Mouse (Mus musculus): ENCODE measurements around the gene Piezo1. TPM values are rescaled to one million over a fixed set of nuclear protein-coding genes. Genes with fewer than 3 reads are reported as not detected.

Piezo1 gene
- polyA plus RNA-seq, 1 experiment from 2014 or later: 45.8 TPM

DNA sequence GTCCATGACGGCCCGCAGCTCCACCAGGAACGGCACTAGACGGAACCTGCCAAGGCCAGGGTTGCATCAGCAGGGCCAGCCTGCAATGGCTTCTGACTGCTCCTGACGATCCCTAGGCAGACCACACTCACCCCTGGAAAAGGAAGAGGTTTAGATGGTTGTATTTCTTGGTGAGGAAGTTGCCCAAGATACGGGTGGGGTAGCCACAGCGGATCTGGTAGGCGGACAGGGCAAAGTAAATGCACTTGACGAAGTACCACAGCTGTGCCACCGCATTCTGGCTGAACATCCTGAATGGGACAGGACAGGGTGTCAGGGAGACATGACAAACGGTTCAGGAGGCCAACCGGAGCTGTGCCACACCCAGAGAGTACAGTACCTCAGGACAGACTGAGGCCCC, 66.3 kb downstream of the Piezo1 start:
- 86% methylated on average over 12 of the region's 12 CpGs for WGBS
- H3K27me3 ChIP-seq (replicated peaks; ENCODE audit: control insufficient read depth, insufficient read depth, low read length): no peaks in the 10 kb centered on the region
- ATAC-seq (replicated peaks; ENCODE audit: low FRiP score): no peak
- no peak overlapping the region for H3K4me3 ChIP-seq (ENCODE audit: low read depth, low read length)
- H3K9me3 ChIP-seq (ENCODE audit: control insufficient read depth, low read length): no peaks in the 10 kb centered on the region
- H3K4me2 ChIP-seq: no peak overlapping the region
- no peak overlapping the region for H3K9ac ChIP-seq (ENCODE audit: low read depth, low read length)
- H3K4me1 ChIP-seq (replicated peaks; ENCODE audit: control insufficient read depth, insufficient read depth, low read length): no peaks in the 10 kb centered on the region; the same call in 1 of the 2 replicates
- no peak for DNase-seq (ENCODE audit: low spot score)
- H3K27ac ChIP-seq (ENCODE audit: low read depth, low read length): no peak overlapping the region
- H3K36me3 ChIP-seq (ENCODE audit: control insufficient read depth, insufficient read depth, low read length): peaks cover 89% of the 10 kb centered on the region

DNA sequence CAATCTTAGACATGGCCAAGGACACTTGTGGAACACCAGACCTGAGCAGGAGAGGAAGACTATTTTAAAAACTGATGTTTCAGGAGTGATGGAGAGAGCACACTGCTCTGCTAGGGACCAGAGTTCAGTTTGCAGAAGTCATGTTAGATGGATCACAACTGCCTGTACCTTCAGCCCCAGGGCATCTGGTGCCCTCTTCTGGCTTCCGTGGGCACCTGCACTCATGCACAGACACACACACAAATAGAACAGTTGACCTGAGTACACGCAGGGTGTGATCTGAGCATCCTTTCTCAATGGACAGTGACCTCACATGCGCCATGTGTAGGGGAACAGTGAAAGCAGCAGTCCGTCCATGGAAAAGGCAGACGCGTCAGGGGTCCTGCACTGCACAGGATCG, 67.3 kb downstream of the Piezo1 start:
- no peak overlapping the region for H3K9ac ChIP-seq (ENCODE audit: low read depth, low read length)
- WGBS: 96% methylated on average over 7 of the region's 7 CpGs
- H3K27me3 ChIP-seq (replicated peaks; ENCODE audit: control insufficient read depth, insufficient read depth, low read length): no peaks in the 10 kb centered on the region
- no peaks in the 10 kb centered on the region; the same call in 1 of the 2 replicates for H3K4me1 ChIP-seq (replicated peaks; ENCODE audit: control insufficient read depth, insufficient read depth, low read length)
- H3K4me2 ChIP-seq: no peak overlapping the region
- ATAC-seq (replicated peaks; ENCODE audit: low FRiP score): no peak
- H3K9me3 ChIP-seq (ENCODE audit: control insufficient read depth, low read length): no peaks in the 10 kb centered on the region
- no peak overlapping the region for H3K4me3 ChIP-seq (ENCODE audit: low read depth, low read length)
- peaks cover 88% of the 10 kb centered on the region for H3K36me3 ChIP-seq (ENCODE audit: control insufficient read depth, insufficient read depth, low read length)
- DNase-seq (ENCODE audit: low spot score): no peak
- H3K27ac ChIP-seq (ENCODE audit: low read depth, low read length): no peak overlapping the region

DNA sequence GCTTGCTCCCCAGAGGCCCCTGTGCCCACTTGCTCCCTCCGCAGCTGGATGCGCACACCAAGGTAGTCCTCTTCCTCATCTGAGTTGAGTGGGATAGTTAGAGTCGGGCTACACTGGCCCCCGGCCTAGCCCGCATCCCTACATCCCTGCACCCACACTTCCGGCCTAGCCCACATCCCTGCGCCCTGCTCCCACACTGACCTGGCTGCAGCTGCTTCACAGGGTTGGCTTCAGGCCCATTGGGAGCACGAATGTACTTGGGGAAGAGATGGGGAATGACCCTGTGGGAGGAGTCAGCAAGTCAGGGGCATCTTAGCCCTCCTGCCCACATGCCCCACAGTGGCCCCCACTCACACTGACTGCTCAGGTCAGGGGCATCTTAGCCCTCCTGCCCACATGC, 68.7 kb downstream of the Piezo1 start:
- Histone ChIP-seq H3K36me3 (ENCODE audit: control insufficient read depth, insufficient read depth, low read length) (peaks cover 87% of the 10 kb centered on the region), H3K9me3 (ENCODE audit: control insufficient read depth, low read length) (no peaks in the 10 kb centered on the region), H3K27ac (ENCODE audit: low read depth, low read length) (no peak overlapping the region), H3K4me1 (replicated peaks; ENCODE audit: control insufficient read depth, insufficient read depth, low read length) (no peaks in the 10 kb centered on the region; the same call in none of the 2 replicates), H3K27me3 (replicated peaks; ENCODE audit: control insufficient read depth, insufficient read depth, low read length) (no peaks in the 10 kb centered on the region), H3K4me2 (no peak overlapping the region), H3K4me3 (ENCODE audit: low read depth, low read length) (no peak overlapping the region), H3K9ac (ENCODE audit: low read depth, low read length) (no peak overlapping the region)
- 94% methylated on average over 8 of the region's 8 CpGs for WGBS
- ATAC-seq (replicated peaks; ENCODE audit: low FRiP score) (no peak), DNase-seq (ENCODE audit: low spot score) (no peak)

DNA sequence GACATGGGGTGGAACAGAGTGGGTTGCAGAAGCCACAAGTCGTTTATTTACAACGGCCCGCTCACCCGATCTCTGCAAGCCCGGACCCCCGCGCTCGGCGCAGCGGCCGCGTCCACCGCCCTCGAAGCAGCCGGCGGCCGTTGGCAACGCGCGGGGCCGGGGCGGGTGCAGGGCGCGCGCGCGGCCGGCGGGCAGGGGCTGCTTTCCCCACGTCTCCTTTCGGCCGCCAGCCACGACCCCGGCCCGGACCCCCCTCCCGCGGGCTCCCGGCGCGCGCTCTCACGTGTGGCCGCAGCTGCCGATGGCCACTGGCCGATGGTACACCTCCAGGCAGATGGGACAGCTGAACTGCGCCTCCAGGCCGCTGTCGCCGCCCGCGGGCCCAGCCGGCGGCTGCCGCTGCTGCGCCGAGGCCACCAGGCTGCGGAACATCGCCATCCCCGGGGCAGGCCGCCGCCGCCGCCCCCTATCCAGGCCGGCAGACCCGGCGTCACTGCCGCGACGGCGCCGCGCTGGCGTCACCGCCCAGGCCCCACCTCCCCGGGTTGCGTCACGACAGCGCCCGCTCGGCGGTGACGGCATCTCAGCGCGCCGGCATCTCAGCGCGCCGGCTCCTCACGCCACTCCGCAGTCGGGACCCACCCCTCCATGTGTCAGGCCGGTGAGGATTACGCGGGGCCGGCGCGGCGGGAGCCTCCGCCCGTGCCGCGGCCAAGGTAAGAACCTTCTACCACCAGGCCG, 75.4 kb downstream of the Piezo1 start, which contains the start of the genes Rnf166 and Ctu2:
Gene Rnf166 (minus strand): TSS at position 485 of the 741 bp plus-strand sequence.
Gene Ctu2 (plus strand): TSS at position 564 of the 741 bp plus-strand sequence.
- no peaks in the 10 kb centered on the region for H3K9me3 ChIP-seq (ENCODE audit: control insufficient read depth, low read length)
- peak within 1 kb of the TSS; percentile 73 for H3K27ac ChIP-seq (ENCODE audit: low read depth, low read length)
- DNase-seq (ENCODE audit: low spot score): peak; percentile 96
- H3K36me3 ChIP-seq (ENCODE audit: control insufficient read depth, insufficient read depth, low read length): peaks cover 24% of the 10 kb centered on the region
- H3K4me1 ChIP-seq (replicated peaks; ENCODE audit: control insufficient read depth, insufficient read depth, low read length): peaks cover 20% of the 10 kb centered on the region
- H3K9ac ChIP-seq (ENCODE audit: low read depth, low read length): peak within 1 kb of the TSS; percentile 91
- WGBS: under 1% methylated on average over 102 of the region's 103 CpGs
- H3K4me2 ChIP-seq: peak within 1 kb of the TSS; percentile 92
- no peaks in the 10 kb centered on the region for H3K27me3 ChIP-seq (replicated peaks; ENCODE audit: control insufficient read depth, insufficient read depth, low read length)
- peak within 1 kb of the TSS; percentile 100 for H3K4me3 ChIP-seq (ENCODE audit: low read depth, low read length)
- ATAC-seq (replicated peaks; ENCODE audit: low FRiP score): peak; percentile 88

DNA sequence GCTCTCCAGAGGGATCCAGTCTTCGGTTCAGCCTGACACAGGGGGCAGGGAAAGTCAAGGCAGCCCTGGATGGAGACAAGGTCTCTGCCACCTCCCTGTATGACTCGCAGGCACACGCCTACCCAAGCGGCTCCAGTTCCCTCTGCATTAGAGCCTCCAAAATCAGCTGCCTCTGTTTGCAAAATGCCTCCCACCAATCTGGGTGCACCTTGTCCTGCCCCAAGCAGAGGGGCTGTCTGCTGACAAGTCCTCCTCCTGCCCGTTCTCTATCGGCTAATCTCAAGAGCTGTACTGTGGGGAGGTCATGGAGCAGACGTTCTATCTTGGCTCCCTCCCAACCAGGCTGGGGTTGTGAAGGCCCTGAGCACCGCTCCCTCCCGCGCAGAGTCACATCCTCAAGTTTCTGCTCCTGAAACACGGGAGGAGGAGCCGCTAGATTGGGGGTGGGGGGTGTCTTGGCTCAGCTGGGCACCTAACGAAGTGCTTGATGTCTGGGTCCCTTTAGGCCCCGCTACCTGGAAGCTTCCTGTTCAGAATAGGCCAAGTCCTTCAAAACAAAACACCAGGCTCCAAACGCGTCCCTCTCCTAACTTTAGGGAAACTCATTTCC, 76.1 kb downstream of the Piezo1 start:
- ATAC-seq (replicated peaks; ENCODE audit: low FRiP score): peak; percentile 40
- WGBS: 8% methylated on average over 16 of the region's 16 CpGs
- Histone ChIP-seq H3K36me3 (ENCODE audit: control insufficient read depth, insufficient read depth, low read length) (peaks cover 22% of the 10 kb centered on the region), H3K27me3 (replicated peaks; ENCODE audit: control insufficient read depth, insufficient read depth, low read length) (no peaks in the 10 kb centered on the region), H3K9me3 (ENCODE audit: control insufficient read depth, low read length) (no peaks in the 10 kb centered on the region), H3K4me2 (peak overlapping the region; percentile 92), H3K4me1 (replicated peaks; ENCODE audit: control insufficient read depth, insufficient read depth, low read length) (peaks cover 20% of the 10 kb centered on the region), H3K27ac (ENCODE audit: low read depth, low read length) (peak overlapping the region; percentile 73), H3K4me3 (ENCODE audit: low read depth, low read length) (peak overlapping the region; percentile 100), H3K9ac (ENCODE audit: low read depth, low read length) (peak overlapping the region; percentile 91)
- DNase-seq (ENCODE audit: low spot score): no peak

DNA sequence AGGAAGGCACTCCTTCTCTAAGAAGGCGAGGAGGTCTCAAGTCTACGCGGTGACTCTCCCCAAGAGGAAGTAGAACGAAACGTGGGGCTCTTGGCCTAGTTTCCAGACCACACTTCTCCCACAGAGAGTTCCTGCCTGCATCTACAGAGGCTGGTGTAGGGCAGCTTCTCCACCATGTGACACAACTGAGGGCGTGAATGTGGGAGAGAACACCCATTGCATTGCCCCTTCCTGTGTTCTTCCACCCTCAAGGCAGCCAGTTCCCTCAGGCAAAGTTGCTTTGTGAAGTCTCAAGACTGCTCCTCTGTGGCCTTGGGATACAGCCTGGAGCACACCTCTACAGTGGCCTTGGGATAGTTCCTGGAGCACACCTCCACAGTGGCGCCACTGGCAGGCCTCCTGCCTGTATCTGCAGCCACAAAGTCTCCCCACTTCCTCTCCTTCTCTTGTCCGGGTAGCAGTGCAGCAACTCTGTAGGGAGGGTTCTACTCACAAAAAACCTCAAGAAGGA, 77.2 kb downstream of the Piezo1 start:
- peak overlapping the region; percentile 26 for H3K4me2 ChIP-seq

DNA sequence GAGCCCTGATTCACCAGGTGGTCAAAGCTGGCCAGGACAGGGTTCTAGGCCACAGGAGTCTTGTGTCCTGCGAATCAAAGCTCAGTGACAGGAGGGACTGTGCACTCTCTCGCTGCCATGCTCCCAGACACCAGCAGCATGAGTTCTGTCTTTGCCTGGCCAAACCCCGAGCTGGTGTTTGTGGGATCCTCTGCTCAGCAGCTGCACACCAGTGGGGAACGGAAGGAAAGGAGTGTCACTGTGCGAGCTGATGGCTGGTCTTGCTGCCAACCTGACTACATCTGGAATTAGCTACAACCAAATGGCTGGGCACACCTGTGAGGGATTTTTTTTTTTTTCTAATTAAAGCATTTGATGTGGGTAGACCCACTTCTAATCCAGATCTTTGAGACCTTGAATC, 80.4 kb downstream of the Piezo1 start:
- no peak overlapping the region for H3K4me2 ChIP-seq

More for the DNA sequence above, 77.2 kb downstream of the Piezo1 start:
- DNase-seq (ENCODE audit: low spot score): no peak
- H3K4me1 ChIP-seq (replicated peaks; ENCODE audit: control insufficient read depth, insufficient read depth, low read length): peaks cover 20% of the 10 kb centered on the region
- H3K36me3 ChIP-seq (ENCODE audit: control insufficient read depth, insufficient read depth, low read length): peaks cover 15% of the 10 kb centered on the region
- no peak overlapping the region; the same call in 1 of the 2 replicates for H3K27ac ChIP-seq (ENCODE audit: low read depth, low read length)
- no peak for ATAC-seq (replicated peaks; ENCODE audit: low FRiP score)
- no peaks in the 10 kb centered on the region for H3K27me3 ChIP-seq (replicated peaks; ENCODE audit: control insufficient read depth, insufficient read depth, low read length)
- H3K9ac ChIP-seq (ENCODE audit: low read depth, low read length): no peak overlapping the region
- 66% methylated on average over 8 of the region's 8 CpGs for WGBS
- H3K4me3 ChIP-seq (ENCODE audit: low read depth, low read length): no peak overlapping the region
- H3K9me3 ChIP-seq (ENCODE audit: control insufficient read depth, low read length): no peaks in the 10 kb centered on the region

DNA sequence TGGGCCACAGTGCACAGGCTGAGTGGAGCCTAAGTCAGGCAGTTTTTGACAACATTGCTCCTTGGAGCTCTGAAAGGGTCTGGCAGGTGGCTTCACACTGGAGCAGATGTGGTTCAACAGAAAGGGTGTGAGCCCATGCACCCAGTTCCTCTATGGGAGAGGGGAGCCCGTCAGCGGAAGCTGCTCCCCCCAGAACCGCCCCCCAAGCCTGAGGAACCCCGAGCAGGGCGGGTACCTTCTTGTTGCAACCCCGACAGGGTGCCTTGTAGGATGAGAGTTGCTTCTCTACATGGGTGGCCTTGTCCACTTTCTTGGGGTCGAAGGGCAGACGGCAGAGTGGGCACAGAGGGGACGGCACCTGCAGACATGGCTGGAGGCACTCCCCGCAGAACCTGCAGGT, 81.2 kb downstream of the Piezo1 start:
- Histone ChIP-seq H3K9ac (ENCODE audit: low read depth, low read length) (no peak overlapping the region), H3K4me2 (no peak overlapping the region), H3K4me3 (ENCODE audit: low read depth, low read length) (no peak overlapping the region), H3K36me3 (ENCODE audit: control insufficient read depth, insufficient read depth, low read length) (peaks cover 9% of the 10 kb centered on the region; the same call in 1 of the 2 replicates), H3K27me3 (replicated peaks; ENCODE audit: control insufficient read depth, insufficient read depth, low read length) (no peaks in the 10 kb centered on the region), H3K27ac (ENCODE audit: low read depth, low read length) (no peak overlapping the region), H3K4me1 (replicated peaks; ENCODE audit: control insufficient read depth, insufficient read depth, low read length) (peaks cover 12% of the 10 kb centered on the region), H3K9me3 (ENCODE audit: control insufficient read depth, low read length) (no peaks in the 10 kb centered on the region)
- WGBS: 88% methylated on average over 10 of the region's 10 CpGs
- ATAC-seq (replicated peaks; ENCODE audit: low FRiP score) (no peak), DNase-seq (ENCODE audit: low spot score) (no peak)

More for the DNA sequence above, 80.4 kb downstream of the Piezo1 start:
- ATAC-seq (replicated peaks; ENCODE audit: low FRiP score) (no peak), DNase-seq (ENCODE audit: low spot score) (no peak)
- WGBS: 80% methylated on average over 5 of the region's 5 CpGs
- no peaks in the 10 kb centered on the region for H3K9me3 ChIP-seq (ENCODE audit: control insufficient read depth, low read length)
- H3K36me3 ChIP-seq (ENCODE audit: control insufficient read depth, insufficient read depth, low read length): peaks cover 9% of the 10 kb centered on the region; the same call in 1 of the 2 replicates
- H3K4me1 ChIP-seq (replicated peaks; ENCODE audit: control insufficient read depth, insufficient read depth, low read length): peaks cover 12% of the 10 kb centered on the region
- no peak overlapping the region; the same call in 1 of the 2 replicates for H3K27ac ChIP-seq (ENCODE audit: low read depth, low read length)
- no peak overlapping the region for H3K9ac ChIP-seq (ENCODE audit: low read depth, low read length)
- no peaks in the 10 kb centered on the region for H3K27me3 ChIP-seq (replicated peaks; ENCODE audit: control insufficient read depth, insufficient read depth, low read length)
- no peak overlapping the region for H3K4me3 ChIP-seq (ENCODE audit: low read depth, low read length)

Measured in liver, embryonic 11.5 days (tissue).